Mouse (Mus musculus) MEL (cell line): ENCODE measurements at regions not wholly inside any gene's neighbourhood (a gene's known extent, or its start where the extent isn't known, plus 50 kb on each side); places are given as distances from the start of the nearest gene placed in this dataset.

Experiments used
- CHD1 ChIP-seq: IDR thresholded peaks from 2 replicates; pipeline ENCODE4 v1.6.1; 2012; ENCODE audit warnings: low read depth, mild to moderate bottlenecking, inconsistent platforms, low read length, improper control_type of control experiment
- CTCF ChIP-seq, 3 experiments: IDR thresholded peaks in 2 of 3; conservative IDR thresholded peaks in 1 of 3; 2 replicates each; pipeline ENCODE4 v1.5.1; 2011 to 2012; ENCODE audit warnings: low read length in 3 of 3, low read depth in 2 of 3, mild to moderate bottlenecking in 2 of 3, improper control_type of control experiment in 1 of 3, inconsistent platforms in 1 of 3, mixed read lengths in 1 of 3, moderate library complexity in 1 of 3; ENCODE audit not compliant: control insufficient read depth in 1 of 3, insufficient read depth in 1 of 3, poor library complexity in 1 of 3, severe bottlenecking in 1 of 3
- ELF1 ChIP-seq: IDR thresholded peaks from 2 replicates; pipeline ENCODE4 v1.6.1; 2014; ENCODE audit warnings: low read depth, mild to moderate bottlenecking, inconsistent platforms, low read length, improper control_type of control experiment, moderate library complexity
- EP300 ChIP-seq, 2 experiments: IDR thresholded peaks; 2 replicates each; pipeline ENCODE4 v1.6.1; 2011; ENCODE audit warnings: improper control_type of control experiment in 2 of 2, low read length in 2 of 2, low read depth in 1 of 2, mild to moderate bottlenecking in 1 of 2
- GATA1 ChIP-seq: IDR thresholded peaks from 2 replicates; pipeline ENCODE4 v1.6.1; 2011; ENCODE audit warnings: low read depth, low read length, improper control_type of control experiment
- MAFK ChIP-seq: IDR thresholded peaks from 2 replicates; pipeline ENCODE4 v1.6.1; 2011; ENCODE audit warnings: low read depth, mild to moderate bottlenecking, low read length, improper control_type of control experiment, borderline replicate concordance
- MAX ChIP-seq: IDR thresholded peaks from 2 replicates; pipeline ENCODE4 v1.6.1; 2011; ENCODE audit warnings: low read length, improper control_type of control experiment
- MEF2A ChIP-seq: IDR thresholded peaks from 2 replicates; pipeline ENCODE4 v1.6.1; 2014; ENCODE audit warnings: low read depth, mild to moderate bottlenecking, inconsistent platforms, low read length, improper control_type of control experiment; ENCODE audit not compliant: poor library complexity, insufficient replicate concordance, severe bottlenecking; ENCODE audit errors: extremely low read depth
- NELFE ChIP-seq: IDR thresholded peaks from 2 replicates; pipeline ENCODE4 v1.6.1; 2011; ENCODE audit warnings: low read depth, low read length, improper control_type of control experiment
- POLR2A ChIP-seq, 2 experiments: IDR thresholded peaks; 2 replicates each; pipeline ENCODE4 v1.6.1; 2011 to 2012; ENCODE audit warnings: low read length in 2 of 2, mild to moderate bottlenecking in 2 of 2, control low read depth in 1 of 2, improper control_type of control experiment in 1 of 2, low read depth in 1 of 2, moderate library complexity in 1 of 2; ENCODE audit not compliant: control insufficient read depth in 1 of 2, insufficient read depth in 1 of 2, poor library complexity in 1 of 2
- RCOR1 ChIP-seq: IDR thresholded peaks from 2 replicates; pipeline ENCODE4 v1.6.1; 2012; ENCODE audit warnings: low read depth, mild to moderate bottlenecking, inconsistent platforms, low read length, improper control_type of control experiment
- USF1 ChIP-seq: IDR thresholded peaks from 2 replicates; pipeline ENCODE4 v1.6.1; 2014; ENCODE audit warnings: low read depth, mild to moderate bottlenecking, inconsistent platforms, low read length, improper control_type of control experiment, moderate library complexity
- ZC3H11A ChIP-seq: IDR thresholded peaks from 2 replicates; pipeline ENCODE4 v1.6.1; 2012; ENCODE audit warnings: low read depth, mild to moderate bottlenecking, inconsistent platforms, low read length, improper control_type of control experiment
- ZNF384 ChIP-seq: IDR thresholded peaks from 2 replicates; pipeline ENCODE4 v1.6.1; 2012; ENCODE audit warnings: low read depth, mild to moderate bottlenecking, inconsistent platforms, low read length, improper control_type of control experiment

GRCm38 (mm10) chr1:122423503-122423902, 855.7 kb upstream of the Ddx18 start:
- TF ChIP-seq USF1 (no peak), MAX (no peak), CHD1 (no peak), ZC3H11A (no peak), MEF2A (no peak), ZNF384 (no peak), RCOR1 (no peak), CTCF (IDR thresholded peaks at IDR 0.05 in 2 of 3, conservative IDR thresholded peaks at IDR 0.05 in 1 of 3; ENCODE audit: control insufficient read depth in 1 of 3, insufficient read depth in 1 of 3, low read depth in 2 of 3, low read length in 3 of 3, poor library complexity in 1 of 3, severe bottlenecking in 1 of 3) (no peak), POLR2A (IDR thresholded peaks at IDR 0.05; ENCODE audit: control insufficient read depth in 1 of 2, insufficient read depth in 1 of 2, low read depth in 1 of 2, low read length in 2 of 2, poor library complexity in 1 of 2) (no peak), EP300 (IDR thresholded peaks at IDR 0.05; ENCODE audit: low read depth in 1 of 2, low read length in 2 of 2) (no peak), ELF1 (no peak), NELFE (no peak), MAFK (no peak), GATA1 (no peak)
